ENCODE assay signal across 9 mouse cellular contexts in genomic region chr12:102885735-102886134, GRCm38 (mm10). TPM values are rescaled to one million over a fixed set of nuclear protein-coding genes. Genes with fewer than 3 reads are reported as not detected.
DNase-seq lines count a peak whose midpoint lies in the region; ATAC-seq and TF ChIP-seq lines count a peak whose summit lies in the region.
"Had no signal": no experiment of that assay in that cellular context is flagged by ENCODE, and none has a peak within 500 bp of the region (broad histone marks: within the 10 kb centered on the region; RNA-seq: fewer than 3 reads in every experiment).

No protein-coding gene starts in this region.

- no peak for ATAC-seq in heart, postnatal 0 days (ENCODE audit: insufficient read depth, low read depth)
- ATAC-seq in heart, embryonic 11.5 days (replicated peaks; ENCODE audit: insufficient number of reproducible peaks, low FRiP score, low TSS enrichment), result no peak
- peak; percentile 53 to 66; a peak in 1 of 4 replicates for ATAC-seq in hematopoietic stem cell, adult 5-6 weeks (replicated peaks in 1 of 2; ENCODE audit: insufficient read depth in 1 of 2, low FRiP score in 2 of 2, low TSS enrichment in 1 of 2, low read depth in 1 of 2, poor library complexity in 2 of 2, severe bottlenecking in 2 of 2)
- no peak for ATAC-seq in liver, postnatal 0 days
- no peak for ATAC-seq in stomach, postnatal 0 days (ENCODE audit: low FRiP score, low TSS enrichment)

- peak; percentile 38 for DNase-seq in heart, postnatal 0 days (ENCODE audit: low spot score)
- peak; percentile 12 for DNase-seq in CH12.LX (ENCODE audit: extremely low read depth)
- DNase-seq in brain, embryonic 14.5 days (ENCODE audit: low read depth), result peak; percentile 76
- DNase-seq in liver, postnatal 0 days, result no peak
- DNase-seq in stomach, postnatal 0 days (ENCODE audit: low spot score), result peak; percentile 28
- DNase-seq in urinary bladder, postnatal 4 days (ENCODE audit: low spot score in 2 of 2), result no peak

- no peak for TF ChIP-seq EP300 in heart, postnatal 0 days (IDR thresholded peaks at IDR 0.05; ENCODE audit: low read depth)
- no peak for TF ChIP-seq EP300 in CH12.LX (IDR thresholded peaks at IDR 0.05; ENCODE audit: low read length)
- TF ChIP-seq EP300 in liver, postnatal 0 days (IDR thresholded peaks at IDR 0.05; ENCODE audit: low read depth), result no peak
- no peak for TF ChIP-seq EP300 in stomach, postnatal 0 days (optimal IDR thresholded peaks at IDR 0.05)

- TF ChIP-seq CTCF in heart, postnatal 0 days (IDR thresholded peaks at IDR 0.05; ENCODE audit: low read depth), result peak; percentile 82
- peak in 1 of 2 experiments; percentile 61; a peak in 2 of 4 replicates for TF ChIP-seq CTCF in CH12.LX (conservative IDR thresholded peaks at IDR 0.05 in 1 of 2, IDR thresholded peaks at IDR 0.05 in 1 of 2; ENCODE audit: low read depth in 2 of 2, low read length in 2 of 2)
- TF ChIP-seq CTCF in brain, embryonic 14.5 days (IDR thresholded peaks at IDR 0.05; ENCODE audit: borderline replicate concordance, extremely low read depth, insufficient read depth, insufficient read length), result peak; percentile 74
- peak; percentile 68 for TF ChIP-seq CTCF in liver, postnatal 0 days (IDR thresholded peaks at IDR 0.05; ENCODE audit: low read depth)
- TF ChIP-seq CTCF in stomach, postnatal 0 days (IDR thresholded peaks at IDR 0.05; ENCODE audit: low read depth), result peak; percentile 84

- no peaks in the 10 kb centered on the region for H3K4me1 ChIP-seq in heart, postnatal 0 days (ENCODE audit: control insufficient read depth, insufficient read depth)
- H3K4me1 ChIP-seq in heart, embryonic 11.5 days (ENCODE audit: control insufficient read depth, insufficient read depth, low read length), result no peaks in the 10 kb centered on the region
- H3K4me1 ChIP-seq in CH12.LX (ENCODE audit: control insufficient read depth in 1 of 2, insufficient read depth in 2 of 2), result no peaks in the 10 kb centered on the region; a peak in 1 of 4 replicates
- no peaks in the 10 kb centered on the region for H3K4me1 ChIP-seq in liver, postnatal 0 days (ENCODE audit: insufficient read depth)
- no peaks in the 10 kb centered on the region for H3K4me1 ChIP-seq in stomach, postnatal 0 days (replicated peaks; ENCODE audit: control insufficient read depth, insufficient read depth)
- H3K4me1 ChIP-seq: limb, embryonic 12.5 days had no signal

- WGBS in heart, postnatal 0 days, result 18% methylated on average over 5 of the region's 5 CpGs
- 15% methylated on average over 5 of the region's 5 CpGs for WGBS in heart, embryonic 11.5 days (ENCODE audit: insufficient replicate concordance)
- WGBS in liver, postnatal 0 days (ENCODE audit: insufficient replicate concordance), result 17% methylated on average over 5 of the region's 5 CpGs
- 13% methylated on average over 5 of the region's 5 CpGs for WGBS in stomach, postnatal 0 days

- in situ Hi-C loops in CH12.LX (cut with MboI; ENCODE audit: low pct_ligation_motif_present, low pct_unique_long_range_greater_than_20kb, low sequenced_read_pairs), result loop anchor here (25.0 kb wide), 1 partner anchor 177 kb away; no protein-coding TSS in a partner anchor

- no peak overlapping the region for H3K4me2 ChIP-seq in heart, postnatal 0 days (ENCODE audit: low read depth, low read length)
- no peak overlapping the region; the same call in 1 of the 2 replicates for H3K4me2 ChIP-seq in heart, embryonic 11.5 days
- no peak overlapping the region for H3K4me2 ChIP-seq in CH12.LX (ENCODE audit: insufficient read depth, low read depth, poor library complexity, severe bottlenecking)
- no peak overlapping the region for H3K4me2 ChIP-seq in liver, postnatal 0 days (ENCODE audit: low read depth, low read length)
- H3K4me2 ChIP-seq in stomach, postnatal 0 days (replicated peaks; ENCODE audit: low read depth), result no peak overlapping the region
- H3K4me2 ChIP-seq: limb, embryonic 12.5 days had no signal

- TF ChIP-seq RAD21 in CH12.LX (IDR thresholded peaks at IDR 0.05; ENCODE audit: low read depth, low read length), result peak; percentile 51

- no peak for TF ChIP-seq POLR2A in CH12.LX (IDR thresholded peaks at IDR 0.05; ENCODE audit: low read depth, low read length)
- TF ChIP-seq POLR2A in brain, embryonic 14.5 days (IDR thresholded peaks at IDR 0.05; ENCODE audit: borderline replicate concordance, extremely low read depth, insufficient read depth, insufficient read length, poor library complexity, severe bottlenecking), result no peak

- no peak overlapping the region for H3K9ac ChIP-seq in heart, postnatal 0 days (replicated peaks; ENCODE audit: low read depth, low read length)
- no peak overlapping the region for H3K9ac ChIP-seq in heart, embryonic 11.5 days (ENCODE audit: low read depth, low read length)
- no peak overlapping the region for H3K9ac ChIP-seq in CH12.LX (ENCODE audit: insufficient read depth, low read depth)
- H3K9ac ChIP-seq in liver, postnatal 0 days (replicated peaks), result no peak overlapping the region
- H3K9ac ChIP-seq in stomach, postnatal 0 days (ENCODE audit: low read length), result no peak overlapping the region
- H3K9ac ChIP-seq: limb, embryonic 12.5 days had no signal

- dilution Hi-C loops in CH12.LX (cut with MboI; ENCODE audit: extremely low pct_ligation_motif_present, extremely low pct_unique_long_range_greater_than_20kb, low sequenced_read_pairs), result no loop called here

- no peaks in the 10 kb centered on the region for H3K36me3 ChIP-seq in heart, postnatal 0 days (replicated peaks; ENCODE audit: control insufficient read depth, insufficient read depth, low read length)
- no peaks in the 10 kb centered on the region for H3K36me3 ChIP-seq in heart, embryonic 11.5 days (ENCODE audit: control insufficient read depth, insufficient read depth, low read length)
- no peaks in the 10 kb centered on the region for H3K36me3 ChIP-seq in CH12.LX (replicated peaks in 1 of 2; ENCODE audit: control insufficient read depth in 1 of 2, insufficient read depth in 1 of 2, low read length in 1 of 2)
- H3K36me3 ChIP-seq in liver, postnatal 0 days (replicated peaks; ENCODE audit: insufficient read depth, low read length), result no peaks in the 10 kb centered on the region
- no peaks in the 10 kb centered on the region for H3K36me3 ChIP-seq in stomach, postnatal 0 days (ENCODE audit: control insufficient read depth, insufficient read depth, low read length)
- H3K36me3 ChIP-seq: limb, embryonic 12.5 days had no signal

- no peaks in the 10 kb centered on the region for H3K27me3 ChIP-seq in heart, postnatal 0 days (ENCODE audit: control insufficient read depth, insufficient read depth, low read length)
- H3K27me3 ChIP-seq in heart, embryonic 11.5 days (ENCODE audit: control insufficient read depth, insufficient read depth, low read length), result no peaks in the 10 kb centered on the region
- H3K27me3 ChIP-seq in CH12.LX (replicated peaks), result no peaks in the 10 kb centered on the region
- no peaks in the 10 kb centered on the region for H3K27me3 ChIP-seq in liver, postnatal 0 days (ENCODE audit: insufficient read depth, low read length)
- no peaks in the 10 kb centered on the region for H3K27me3 ChIP-seq in stomach, postnatal 0 days (ENCODE audit: control insufficient read depth, insufficient read depth, low read length)

- H3K79me2 ChIP-seq in CH12.LX (replicated peaks; ENCODE audit: control insufficient read depth, extremely low read depth, insufficient read depth, poor library complexity, severe bottlenecking), result no peaks in the 10 kb centered on the region

- H3K27ac ChIP-seq in heart, postnatal 0 days (ENCODE audit: low read depth), result no peak overlapping the region
- no peak overlapping the region for H3K27ac ChIP-seq in heart, embryonic 11.5 days (ENCODE audit: low read depth, low read length)
- no peak overlapping the region for H3K27ac ChIP-seq in CH12.LX (ENCODE audit: insufficient read depth, low read depth)
- no peak overlapping the region for H3K27ac ChIP-seq in liver, postnatal 0 days (ENCODE audit: low read depth)
- H3K27ac ChIP-seq in stomach, postnatal 0 days (replicated peaks), result no peak overlapping the region
- H3K27ac ChIP-seq: limb, embryonic 12.5 days had no signal

- H3K9me3 ChIP-seq in heart, postnatal 0 days (replicated peaks; ENCODE audit: control insufficient read depth, low read length), result no peaks in the 10 kb centered on the region
- H3K9me3 ChIP-seq in heart, embryonic 11.5 days (replicated peaks; ENCODE audit: control insufficient read depth, low read length), result no peaks in the 10 kb centered on the region
- no peaks in the 10 kb centered on the region for H3K9me3 ChIP-seq in CH12.LX (replicated peaks; ENCODE audit: low read length)
- no peaks in the 10 kb centered on the region for H3K9me3 ChIP-seq in liver, postnatal 0 days (ENCODE audit: low read length)
- H3K9me3 ChIP-seq in stomach, postnatal 0 days (ENCODE audit: control insufficient read depth, low read length), result no peaks in the 10 kb centered on the region
- H3K9me3 ChIP-seq: limb, embryonic 12.5 days had no signal

- no peak overlapping the region for H3K4me3 ChIP-seq in heart, postnatal 0 days (ENCODE audit: low read depth, low read length)
- no peak overlapping the region for H3K4me3 ChIP-seq in heart, embryonic 11.5 days (ENCODE audit: low read depth, low read length)
- no peak overlapping the region for H3K4me3 ChIP-seq in CH12.LX (replicated peaks in 1 of 3; ENCODE audit: low read depth in 2 of 3, low read length in 2 of 3, poor library complexity in 1 of 3)
- no peak overlapping the region for H3K4me3 ChIP-seq in liver, postnatal 0 days (ENCODE audit: low read depth, low read length)
- no peak overlapping the region for H3K4me3 ChIP-seq in stomach, postnatal 0 days (ENCODE audit: low read depth, low read length)
- H3K4me3 ChIP-seq: limb, embryonic 12.5 days had no signal

RNA-seq across cellular contexts. Expression of gene Btbd7, which starts 7.5 kb away (rescaled TPM):
- 31.3 and 37.4 TPM in 2 replicates for total RNA-seq in heart, postnatal 0 days (2014; rRNA removed; ENCODE audit: low replicate concordance)
- polyA plus RNA-seq in heart, postnatal 0 days (2015; fragmentation: Nextera tagmentation; extraction: Ambion mirVana), result 8.4 and 8.6 TPM in 2 replicates
- 14.3 and 15.1 TPM in 2 replicates for polyA plus RNA-seq in heart, embryonic 11.5 days (2014; fragmentation: Nextera tagmentation; extraction: Ambion mirVana)
- total RNA-seq in CH12.LX (2012; rRNA removed), result 3.6 and 4.2 TPM in 2 replicates
- total RNA-seq in CH12.LX (2014; rRNA removed), result 7.2 and 7.4 TPM in 2 replicates
- 4.1 and 5.1 TPM in 2 replicates for polyA plus RNA-seq in CH12.LX (2012; ENCODE audit: insufficient read length, low read depth)
- 26.9 and 31.4 TPM in 2 replicates for polyA plus RNA-seq in brain, embryonic 14.5 days (2012; rRNA removed)
- 31.6 and 36.5 TPM in 2 replicates for total RNA-seq in hematopoietic stem cell, adult 5-6 weeks (2017)
- 4.6 and 4.7 TPM in 2 replicates for polyA plus RNA-seq in liver, postnatal 0 days (2015; fragmentation: Nextera tagmentation; extraction: Ambion mirVana)
- 8.4 and 9.0 TPM in 2 replicates for polyA plus RNA-seq in stomach, postnatal 0 days (2015; fragmentation: Nextera tagmentation; extraction: Ambion mirVana)

RNA-seq across cellular contexts. Expression of gene Cox8c, which starts 13.4 kb away (rescaled TPM):
- not detected in 2 replicates for total RNA-seq in heart, postnatal 0 days (2014; rRNA removed; ENCODE audit: low replicate concordance)
- polyA plus RNA-seq in heart, postnatal 0 days (2015; fragmentation: Nextera tagmentation; extraction: Ambion mirVana), result not detected in 2 replicates
- not detected in 2 replicates for polyA plus RNA-seq in heart, embryonic 11.5 days (2014; fragmentation: Nextera tagmentation; extraction: Ambion mirVana)
- total RNA-seq in CH12.LX (2012; rRNA removed) (not detected in 2 replicates), CH12.LX (2014; rRNA removed) (not detected in 2 replicates)
- polyA plus RNA-seq in CH12.LX (2012; ENCODE audit: insufficient read length, low read depth), result not detected in 2 replicates
- not detected in 2 replicates for polyA plus RNA-seq in brain, embryonic 14.5 days (2012; rRNA removed)
- total RNA-seq in hematopoietic stem cell, adult 5-6 weeks (2017), result not detected in 2 replicates
- polyA plus RNA-seq in liver, postnatal 0 days (2015; fragmentation: Nextera tagmentation; extraction: Ambion mirVana), result not detected in 2 replicates
- not detected in 2 replicates for polyA plus RNA-seq in stomach, postnatal 0 days (2015; fragmentation: Nextera tagmentation; extraction: Ambion mirVana)
- polyA plus RNA-seq: limb, embryonic 12.5 days had no signal

Comparison
In these comparisons a context has a peak if more than half of its experiments do, and no peak if none do; other contexts are left out.
1. ATAC-seq: peak in hematopoietic stem cell, adult 5-6 weeks (2 of 2); none in heart, postnatal 0 days (single experiment), heart, embryonic 11.5 days (single experiment), liver, postnatal 0 days (single experiment) and stomach, postnatal 0 days (single experiment).
2. DNase-seq: peak in heart, postnatal 0 days (single experiment), CH12.LX (single experiment), brain, embryonic 14.5 days (single experiment) and stomach, postnatal 0 days (single experiment); none in liver, postnatal 0 days (single experiment) and urinary bladder, postnatal 4 days (0 of 2).